Mouse (Mus musculus) B cell, adult (primary cell): Measurements from ENCODE around the gene Cdc42bpa. TPM values are rescaled to one million over a fixed set of nuclear protein-coding genes. Genes with fewer than 3 reads are reported as not detected.

Experiments used
- total RNA-seq: library from RNA; stranded (reverse); gene quantifications from 4 replicates; pipeline ENCODE4 v1.2.4, GENCODE M21; 2023; ENCODE audit not compliant: inconsistent age

The Cdc42bpa gene
- 0.58 to 1.1 TPM (median 0.77 TPM) in 4 replicates for total RNA-seq

DNA sequence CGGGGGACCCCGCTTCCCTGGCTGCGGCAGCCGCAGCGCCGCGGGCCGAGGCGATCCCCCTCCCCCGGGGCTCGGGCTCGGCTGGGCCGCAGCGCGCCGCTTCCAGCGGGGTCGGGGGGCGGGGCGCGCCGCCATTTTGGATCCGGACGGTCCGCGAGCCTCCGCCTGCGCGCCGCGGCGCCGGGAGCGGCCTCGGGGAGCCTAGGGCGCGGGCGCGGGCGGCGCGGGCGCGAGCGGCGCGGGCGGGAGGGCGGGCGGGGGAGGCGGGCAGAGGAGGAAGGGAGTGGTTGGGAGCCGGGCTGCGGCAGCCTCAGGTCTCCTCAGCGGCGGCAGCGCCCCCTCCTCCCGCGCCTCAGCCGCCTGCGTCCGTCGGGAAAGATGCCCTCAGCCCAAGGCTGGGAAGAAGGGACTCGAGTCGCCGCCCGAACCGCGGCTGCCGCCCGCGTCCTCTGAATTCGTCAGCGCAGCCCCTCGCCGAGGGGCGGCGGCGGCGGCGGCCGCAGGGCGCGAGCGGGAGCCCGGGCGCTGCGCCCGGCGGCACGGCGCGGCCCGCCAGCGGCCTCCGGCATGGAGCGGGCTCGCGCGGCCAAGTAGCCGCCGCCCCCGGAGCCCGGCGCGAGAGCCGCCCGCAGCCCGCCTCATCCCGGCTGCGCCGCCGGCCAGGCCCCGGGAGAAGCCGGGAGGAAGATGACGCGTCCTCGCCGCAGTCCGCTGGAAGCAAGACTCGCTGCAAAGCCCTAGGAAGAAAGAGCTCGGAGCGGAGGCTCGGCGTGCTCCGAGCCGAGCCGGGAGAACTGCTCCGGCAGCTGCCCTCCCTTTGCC is at the start of gene Cdc42bpa:
TSS of gene Cdc42bpa (plus strand) at position 752 of the 822 bp plus-strand sequence.

DNA sequence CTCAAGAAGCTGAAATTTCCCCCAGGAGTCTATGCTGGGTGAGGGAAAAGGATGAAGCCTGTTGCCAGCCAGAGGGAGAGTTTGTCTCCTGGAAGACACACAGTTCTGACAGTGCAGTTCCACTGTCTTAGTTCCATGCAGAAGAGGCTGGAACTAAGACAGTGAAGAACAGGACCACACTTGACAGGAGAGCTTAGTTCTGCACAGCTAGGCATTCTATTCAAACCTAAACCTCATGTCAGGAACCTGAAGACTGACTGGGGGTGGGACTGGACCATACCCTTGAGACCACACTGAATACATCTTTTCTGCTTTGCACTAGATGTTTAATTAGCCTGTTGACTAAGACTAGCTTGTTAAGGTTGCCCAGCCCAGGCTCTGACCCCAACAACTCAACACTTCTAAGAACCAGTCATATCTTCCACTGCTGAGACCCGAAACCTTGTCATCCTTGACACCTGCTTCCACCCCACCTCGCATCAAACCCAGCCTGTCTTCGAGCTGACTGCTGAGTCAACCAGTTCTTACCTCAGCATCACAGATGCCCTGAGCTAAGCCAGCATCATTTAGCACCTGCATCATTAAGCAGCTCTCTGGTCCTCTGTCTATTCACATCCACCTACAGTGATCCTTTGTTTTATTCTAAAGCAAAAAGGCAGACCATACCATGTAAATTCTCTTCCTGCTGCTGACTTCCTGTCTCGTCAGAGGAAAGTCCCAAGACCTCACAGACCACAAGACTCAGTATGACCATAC is 238.9 kb downstream of the Cdc42bpa start, which contains the start of gene Coq8a:
TSS of gene Coq8a (minus strand) at position 644 of the 756 bp plus-strand sequence.

Other genes starting within 250 kb of the Cdc42bpa start
- gene Kif28, start 215.2 kb upstream of the Cdc42bpa start, total RNA-seq: not detected in 4 replicates
- gene Gm10518, start 157.1 kb upstream of the Cdc42bpa start, total RNA-seq: 0.39 TPM in 2 of 4 replicates, not detected in the others
- 110 to 127 TPM (median 121 TPM) in 4 replicates for gene Ahctf1, start 156.8 kb upstream of the Cdc42bpa start, total RNA-seq
- 116 to 173 TPM (median 135 TPM) in 4 replicates for gene Coq8a, start 239.1 kb downstream of the Cdc42bpa start, total RNA-seq